16 mouse cellular contexts compared by ENCODE assay signal in genomic region chr16:8208251-8209181, GRCm38 (mm10).
DNase-seq lines count a peak whose midpoint lies in the region; ATAC-seq and TF ChIP-seq lines count a peak whose summit lies in the region.
"Had no signal": no experiment of that assay in that cellular context is flagged by ENCODE, and none has a peak within 500 bp of the region (broad histone marks: within the 10 kb centered on the region; RNA-seq: fewer than 3 reads in every experiment).

No protein-coding gene starts in this region.

- intact Hi-C loops in heart, postnatal 36 days (cut with DNase I) = no loop called here

- DNase-seq in layer of hippocampus, adult 2 months (ENCODE audit: low spot score in 2 of 2) = no peak
- DNase-seq in layer of hippocampus, postnatal 14 days (ENCODE audit: low spot score in 2 of 2) = no peak
- peak; percentile 19 for DNase-seq in gastrocnemius, postnatal 10 days
- DNase-seq in heart, adult 8-10 months (ENCODE audit: low spot score) = peak; percentile 67
- peak; percentile 39 to 51 for DNase-seq in heart, postnatal 36 days
- DNase-seq in spleen, adult 18-20 months = no peak
- DNase-seq: adrenal gland, adult 8-10 months; cerebellum, adult 11 months; kidney, adult 9 months; right cerebral cortex, postnatal 14 days had no signal

- ATAC-seq in granulocyte monocyte progenitor cell, adult 5-6 weeks (replicated peaks; ENCODE audit: poor library complexity, severe bottlenecking) = no peak
- no peak for ATAC-seq in erythroid progenitor cell, adult 5-6 weeks (replicated peaks; ENCODE audit: low FRiP score, poor library complexity, severe bottlenecking)

- TF ChIP-seq CTCF in layer of hippocampus, adult 2 months (conservative IDR thresholded peaks at IDR 0.05) = no peak

- no peak overlapping the region for H3K4me3 ChIP-seq in layer of hippocampus, adult 2 months
- H3K4me3 ChIP-seq: forebrain, embryonic 12.5 days; hindbrain, embryonic 10.5 days; limb, embryonic 13.5 days; lung, embryonic 15.5 days had no signal

- H3K27ac ChIP-seq in layer of hippocampus, adult 2 months = peak overlapping the region; percentile 18; the same call in 1 of the 2 replicates
- H3K27ac ChIP-seq: forebrain, embryonic 12.5 days; hindbrain, embryonic 10.5 days; limb, embryonic 13.5 days; lung, embryonic 15.5 days had no signal

Comparison
In these comparisons a context has a peak if more than half of its experiments do, and no peak if none do; other contexts are left out.
1. DNase-seq: peak in gastrocnemius, postnatal 10 days (single experiment), heart, adult 8-10 months (single experiment) and heart, postnatal 36 days (2 of 2); none in layer of hippocampus, adult 2 months (0 of 2), layer of hippocampus, postnatal 14 days (0 of 2) and spleen, adult 18-20 months (0 of 2).